Mouse (Mus musculus) hindbrain, embryonic 15.5 days (tissue): Measurements from ENCODE around the gene Inf2. TPM values are rescaled to one million over a fixed set of nuclear protein-coding genes. Genes with fewer than 3 reads are reported as not detected.

Source experiments
- ATAC-seq: fragments of 200-750 bp; cut with Nextera tagmentation; 2 replicates; pipeline ENCODE4 v1.8.0; 2017; ENCODE audit warnings: low read depth, moderate number of reproducible peaks, moderate TSS enrichment; ENCODE audit not compliant: low FRiP score
- H3K27ac ChIP-seq: fragments of 300-500 bp; sonication (generic); replicated peaks from 2 replicates; pipeline ENCODE4 v1.5.1; 2015; ENCODE audit warnings: mild to moderate bottlenecking, inconsistent platforms
- H3K27me3 ChIP-seq: fragments of 300-500 bp; sonication (generic); 2 replicates; pipeline ENCODE4 v1.6.1; 2015; ENCODE audit warnings: control low read depth, inconsistent platforms
- H3K36me3 ChIP-seq: fragments of 300-500 bp; sonication (generic); 2 replicates; pipeline ENCODE4 v1.6.1; 2015; ENCODE audit warnings: control low read depth, inconsistent platforms
- H3K4me1 ChIP-seq: fragments of 300-500 bp; sonication (generic); replicated peaks from 2 replicates; pipeline ENCODE4 v1.6.1; 2015; ENCODE audit warnings: control low read depth, inconsistent platforms
- H3K4me2 ChIP-seq: fragments of 300-500 bp; sonication (generic); 2 replicates; pipeline ENCODE4 v1.6.1; 2015; ENCODE audit warnings: moderate library complexity, mild to moderate bottlenecking, inconsistent platforms
- H3K4me3 ChIP-seq: fragments of 300-500 bp; sonication (generic); 2 replicates; pipeline ENCODE4 v1.5.1; 2015; ENCODE audit warnings: mild to moderate bottlenecking, inconsistent platforms
- H3K9ac ChIP-seq: fragments of 300-500 bp; sonication (generic); 2 replicates; pipeline ENCODE4 v1.6.1; 2015; ENCODE audit warnings: inconsistent platforms
- H3K9me3 ChIP-seq: fragments of 300-500 bp; sonication (generic); 2 replicates; pipeline ENCODE4 v1.6.1; 2016; ENCODE audit warnings: control low read depth, inconsistent platforms
- WGBS: fragments of 180-500 bp; shearing (Covaris S2); methylation state at CpG from one replicate; pipeline ENCODE4 v1.1.7; 2015; 5-methylcytosine and 5-hydroxymethylcytosine counted together
- polyA plus RNA-seq: library from polyadenylated mRNA; unstranded; fragments of >200 nt; fragmentation: Nextera tagmentation; extraction: Ambion mirVana; gene quantifications from 2 replicates; pipeline ENCODE4 v1.2.1, GENCODE M21; 2015

The Inf2 gene
- polyA plus RNA-seq = 0.89 and 1.0 TPM in 2 replicates

DNA sequence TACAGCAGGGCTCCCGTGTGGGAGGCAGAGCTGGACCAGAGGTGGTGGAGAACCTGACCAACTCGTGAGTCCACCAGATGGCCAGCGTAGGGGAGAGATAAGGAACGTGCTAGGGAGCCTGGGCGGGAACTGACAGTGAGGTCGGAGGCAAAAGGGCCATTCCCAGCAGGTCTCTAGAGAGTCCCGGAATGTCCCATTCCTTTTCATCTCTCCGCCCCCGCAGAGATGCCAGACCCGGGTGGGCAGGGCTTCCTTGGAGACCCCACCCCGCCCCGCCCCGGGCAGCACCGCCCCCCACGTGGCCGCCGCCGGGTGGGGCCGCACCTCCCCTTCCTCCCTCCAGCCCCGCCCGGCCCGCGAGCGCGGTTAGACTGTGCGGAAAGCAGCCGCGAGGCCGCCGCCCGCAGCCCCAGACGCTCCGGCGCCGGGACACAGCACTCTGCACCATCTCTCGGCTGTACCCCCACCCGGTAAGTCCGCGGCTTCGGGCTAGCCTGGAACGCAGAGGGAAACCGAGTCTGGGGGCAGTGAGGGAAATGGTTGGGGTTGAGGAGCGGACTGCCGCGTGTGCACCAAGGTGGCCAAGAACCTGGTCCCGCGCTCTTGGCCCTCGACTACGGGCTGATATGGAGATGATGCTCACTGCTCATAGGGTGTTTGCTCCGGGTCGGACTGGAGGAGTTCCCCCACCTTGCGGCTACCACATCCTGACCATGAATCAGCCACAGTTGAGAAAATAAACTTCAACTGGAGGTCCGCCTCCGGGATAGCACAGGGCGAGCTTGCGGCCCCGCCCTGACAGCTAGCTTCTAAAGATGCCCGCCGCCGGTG is at the start of gene Inf2:
Inf2 (plus strand) TSS at position 359 of the 831 bp plus-strand sequence.
- H3K4me1 ChIP-seq = peaks cover 17% of the 10 kb centered on the region
- H3K9ac ChIP-seq = peak within 1 kb of the TSS; percentile 30
- H3K4me2 ChIP-seq = peak within 1 kb of the TSS; percentile 87
- H3K36me3 ChIP-seq = no peaks in the 10 kb centered on the region
- peak; percentile 74 for ATAC-seq
- peaks cover 23% of the 10 kb centered on the region for H3K27me3 ChIP-seq
- no peak within 1 kb of the TSS for H3K27ac ChIP-seq
- peak within 1 kb of the TSS; percentile 46 for H3K4me3 ChIP-seq
- H3K9me3 ChIP-seq = no peaks in the 10 kb centered on the region
- WGBS = 1% methylated on average over 58 of the region's 60 CpGs

DNA sequence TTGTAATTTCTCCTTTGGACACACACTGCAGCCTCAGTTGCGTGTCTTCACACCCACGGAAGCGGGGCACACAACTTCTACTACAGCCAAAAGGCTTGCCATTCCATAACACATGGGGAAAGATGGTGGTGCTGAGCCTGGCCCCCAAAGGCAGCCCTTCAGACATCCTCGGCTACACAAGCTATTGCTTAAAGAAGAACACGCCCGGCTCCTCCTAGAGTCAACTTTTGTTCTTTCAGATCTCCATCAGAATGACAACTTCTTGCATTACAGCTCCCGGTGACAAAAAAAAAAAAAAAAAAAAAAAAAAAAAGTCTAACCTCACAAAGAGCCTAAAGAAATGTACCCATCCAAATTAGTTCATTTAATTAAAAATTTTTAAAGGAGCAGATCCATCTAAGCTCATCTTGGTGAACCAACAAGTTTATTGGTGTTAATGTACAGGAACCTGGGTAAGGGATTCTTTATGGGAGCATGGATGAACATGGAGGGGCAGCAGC is 49.1 kb upstream of the Inf2 start:
- H3K4me1 ChIP-seq = peaks cover 27% of the 10 kb centered on the region
- WGBS = 83% methylated on average over 7 of the region's 7 CpGs
- no peak overlapping the region for H3K4me3 ChIP-seq
- no peak overlapping the region for H3K4me2 ChIP-seq
- no peaks in the 10 kb centered on the region for H3K36me3 ChIP-seq
- H3K9me3 ChIP-seq = no peaks in the 10 kb centered on the region
- ATAC-seq = no peak
- no peak overlapping the region for H3K9ac ChIP-seq
- peaks cover 12% of the 10 kb centered on the region; the same call in 1 of the 2 replicates for H3K27me3 ChIP-seq
- no peak overlapping the region for H3K27ac ChIP-seq

DNA sequence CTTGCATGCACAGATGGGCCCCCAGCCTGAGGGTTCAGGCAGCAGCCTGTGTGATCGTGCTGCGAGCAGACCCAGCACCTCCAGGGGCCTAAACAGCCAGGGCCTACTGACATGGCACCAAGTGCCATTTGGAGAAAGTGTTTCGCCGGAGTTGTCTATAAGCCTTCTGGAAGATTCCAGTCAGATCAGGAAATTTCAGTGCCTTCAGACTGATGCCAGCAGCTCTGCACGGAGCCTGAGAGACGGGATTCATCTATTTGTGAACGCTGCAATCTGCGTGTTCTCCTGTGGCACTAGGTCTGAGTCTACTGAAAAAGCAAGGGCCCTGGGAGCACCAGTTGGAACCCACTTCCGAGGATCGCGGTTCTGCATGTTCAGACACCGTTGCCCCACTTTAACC is 48.3 kb upstream of the Inf2 start:
- Histone ChIP-seq H3K9me3 (no peaks in the 10 kb centered on the region), H3K4me3 (no peak overlapping the region), H3K36me3 (no peaks in the 10 kb centered on the region), H3K27me3 (peaks cover 6% of the 10 kb centered on the region; the same call in 1 of the 2 replicates), H3K4me1 (peaks cover 33% of the 10 kb centered on the region), H3K4me2 (no peak overlapping the region), H3K27ac (no peak overlapping the region), H3K9ac (no peak overlapping the region)
- no peak for ATAC-seq
- 84% methylated on average over 12 of the region's 12 CpGs for WGBS

DNA sequence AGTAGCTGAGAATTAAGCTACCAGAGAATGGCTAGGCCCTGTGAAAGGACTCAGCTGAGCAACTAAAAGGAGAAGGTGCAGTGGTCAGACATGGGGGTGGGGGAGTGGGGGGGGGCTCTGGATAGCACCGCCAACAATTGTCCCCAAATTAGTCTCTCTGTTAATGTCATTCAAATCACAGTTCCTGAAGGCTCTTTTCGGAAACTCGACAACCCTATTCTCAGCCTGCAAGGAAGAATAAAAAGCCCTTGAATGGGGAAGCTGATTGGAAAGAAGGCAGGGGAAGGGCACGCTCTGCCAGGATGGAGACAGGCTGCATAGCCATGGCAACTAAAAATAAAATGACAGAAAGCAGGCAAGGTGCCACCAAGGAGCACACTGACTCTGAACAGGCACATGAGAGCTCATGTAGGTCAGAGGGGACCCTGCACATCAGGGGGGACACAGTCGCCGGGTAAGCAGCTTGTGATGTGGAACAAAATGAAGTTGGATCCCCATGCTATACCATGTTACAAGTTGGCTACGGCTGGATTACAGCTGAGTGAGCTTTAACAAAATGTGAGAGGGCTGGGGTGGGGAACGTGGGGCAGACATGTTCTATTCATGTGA is 47.0 kb upstream of the Inf2 start:
- Histone ChIP-seq H3K4me2 (no peak overlapping the region), H3K36me3 (no peaks in the 10 kb centered on the region), H3K27ac (peak overlapping the region; percentile 6), H3K9ac (no peak overlapping the region), H3K4me1 (peaks cover 40% of the 10 kb centered on the region), H3K27me3 (0 out of 2 replicates have a peak, but pooled peaks cover 5% of the 10 kb centered on the region), H3K4me3 (no peak overlapping the region), H3K9me3 (no peaks in the 10 kb centered on the region)
- ATAC-seq = peak; percentile 74
- 19% methylated on average over 8 of the region's 8 CpGs for WGBS

DNA sequence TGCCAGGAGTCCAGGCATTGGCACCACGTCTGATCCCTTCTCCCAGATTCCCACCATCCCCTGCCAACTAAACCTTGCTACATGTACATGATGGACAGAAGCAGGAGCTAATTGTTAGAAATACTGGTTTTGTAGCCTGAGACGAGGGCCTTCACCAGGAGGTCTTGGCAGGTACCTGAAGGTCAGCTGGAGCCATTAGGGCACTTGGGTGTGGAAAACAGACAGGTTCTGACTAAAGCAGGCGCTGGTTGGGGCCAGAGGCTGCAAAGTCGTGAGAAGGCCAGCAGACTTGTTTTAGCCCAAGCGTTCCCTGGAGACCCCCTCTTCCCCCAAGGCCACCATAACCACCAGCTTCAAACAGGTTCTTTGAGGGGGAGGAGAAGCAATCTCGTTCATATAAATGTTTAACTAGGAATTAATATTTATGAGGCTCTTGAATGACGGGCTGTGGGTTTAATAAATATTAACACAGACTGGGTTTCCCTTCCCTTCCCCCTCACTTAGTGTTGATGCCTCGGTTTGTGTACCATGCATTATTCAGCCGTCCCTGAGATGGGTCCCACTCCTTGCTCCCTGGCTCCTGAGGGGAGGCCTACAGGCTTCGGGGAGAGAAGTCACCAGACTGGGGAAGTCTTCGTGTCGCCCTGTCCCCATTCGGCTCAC is 46.2 kb upstream of the Inf2 start:
- Histone ChIP-seq H3K9me3 (no peaks in the 10 kb centered on the region), H3K4me1 (peaks cover 40% of the 10 kb centered on the region), H3K36me3 (no peaks in the 10 kb centered on the region), H3K4me3 (no peak overlapping the region), H3K27me3 (0 out of 2 replicates have a peak, but pooled peaks cover 5% of the 10 kb centered on the region), H3K9ac (0 out of 2 replicates have a peak overlapping the region, but pooled peaks have one; percentile 4), H3K4me2 (peak overlapping the region; percentile 5; the same call in 1 of the 2 replicates), H3K27ac (peak overlapping the region; percentile 6; the same call in 1 of the 2 replicates)
- peak; percentile 12; the same call in 1 of the 2 replicates for ATAC-seq
- 32% methylated on average over 13 of the region's 13 CpGs for WGBS

DNA sequence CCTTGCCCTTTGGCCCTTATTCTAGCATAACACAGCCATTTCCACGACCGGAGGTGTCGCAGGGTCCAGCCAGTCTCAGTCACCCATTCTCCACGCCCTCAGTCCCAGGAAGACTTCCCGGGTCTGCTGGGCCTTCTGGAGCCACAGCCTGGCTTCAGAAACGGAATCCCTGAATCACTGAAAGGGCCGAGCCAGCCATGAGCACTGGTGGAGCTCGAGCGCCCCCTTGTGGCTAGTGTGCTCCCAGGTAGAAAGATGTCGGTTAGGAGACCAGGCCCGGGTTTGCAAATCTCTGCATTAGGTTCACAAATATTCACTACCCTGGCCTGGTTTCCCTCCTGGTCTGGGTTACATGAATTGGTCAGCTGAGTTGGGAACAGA is 45.7 kb upstream of the Inf2 start:
- ATAC-seq = peak; percentile 68
- Histone ChIP-seq H3K4me3 (no peak overlapping the region), H3K27me3 (0 out of 2 replicates have a peak, but pooled peaks cover 5% of the 10 kb centered on the region), H3K9ac (0 out of 2 replicates have a peak overlapping the region, but pooled peaks have one; percentile 4), H3K27ac (no peak overlapping the region), H3K36me3 (no peaks in the 10 kb centered on the region), H3K9me3 (no peaks in the 10 kb centered on the region), H3K4me1 (peaks cover 40% of the 10 kb centered on the region), H3K4me2 (peak overlapping the region; percentile 5; the same call in 1 of the 2 replicates)
- 5% methylated on average over 11 of the region's 11 CpGs for WGBS

DNA sequence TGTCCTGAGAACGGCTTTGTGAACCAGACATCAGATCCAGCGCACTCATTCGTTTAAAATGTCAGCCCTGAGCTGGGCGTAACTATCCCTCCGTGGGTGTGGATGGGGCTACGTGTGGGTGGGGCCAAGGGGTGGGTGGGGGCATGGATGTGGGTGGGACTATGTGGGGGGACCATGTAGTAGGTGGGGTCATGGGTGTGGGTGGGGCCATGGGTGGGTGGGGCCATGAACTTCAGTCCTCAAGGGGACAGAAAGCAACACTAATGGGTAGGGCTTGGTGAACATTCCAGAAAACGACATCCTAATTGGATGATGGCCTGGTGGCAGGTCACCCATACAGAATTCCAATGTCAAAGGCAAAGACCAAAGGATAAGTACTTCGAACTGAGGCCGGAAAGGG is 44.6 kb upstream of the Inf2 start:
- 0 out of 2 replicates have a peak, but pooled peaks cover 5% of the 10 kb centered on the region for H3K27me3 ChIP-seq
- no peak overlapping the region for H3K27ac ChIP-seq
- H3K4me1 ChIP-seq = peaks cover 40% of the 10 kb centered on the region
- no peaks in the 10 kb centered on the region for H3K9me3 ChIP-seq
- no peak overlapping the region for H3K4me3 ChIP-seq
- no peak overlapping the region for H3K9ac ChIP-seq
- no peak overlapping the region for H3K4me2 ChIP-seq
- no peaks in the 10 kb centered on the region for H3K36me3 ChIP-seq
- no peak for ATAC-seq
- WGBS = 73% methylated on average over 9 of the region's 9 CpGs

DNA sequence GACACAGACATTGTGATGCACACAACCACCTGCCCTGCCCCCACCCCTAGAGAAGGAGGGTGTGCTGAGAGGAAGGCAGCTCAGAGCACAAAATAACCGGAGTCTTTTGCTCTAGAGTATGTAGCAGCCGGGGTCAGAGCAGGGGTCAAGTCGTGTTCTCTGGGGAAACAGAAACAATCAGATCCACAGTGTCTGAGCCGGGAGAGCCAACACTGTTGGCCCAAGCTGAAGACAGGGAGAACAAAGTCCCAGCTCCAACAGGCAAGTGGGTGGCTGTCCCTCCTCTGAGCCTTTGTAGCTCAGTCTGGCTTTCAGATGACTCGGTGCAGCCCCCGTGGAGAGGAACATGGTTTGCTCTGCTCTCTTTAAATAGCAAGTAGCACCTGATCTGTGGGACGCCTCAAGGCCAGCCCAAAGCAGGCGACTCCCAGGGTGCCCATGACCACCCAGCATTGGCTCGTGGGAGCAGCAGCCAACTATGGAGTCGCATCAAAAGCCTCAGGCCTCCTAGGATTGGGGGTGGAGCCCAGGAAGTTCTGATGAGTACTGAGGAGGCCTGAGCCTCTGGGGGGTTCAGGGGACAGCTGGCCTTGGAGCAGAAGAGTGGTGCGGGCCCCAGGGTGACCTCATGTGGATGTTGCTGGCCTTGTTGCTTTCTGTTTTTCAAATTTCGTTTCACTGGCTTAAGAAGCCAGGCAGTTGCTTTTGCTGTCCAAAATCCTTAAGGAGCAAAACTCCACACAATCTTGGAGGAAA is 43.5 kb upstream of the Inf2 start:
- no peak overlapping the region for H3K27ac ChIP-seq
- no peak overlapping the region for H3K4me2 ChIP-seq
- H3K9ac ChIP-seq = no peak overlapping the region
- H3K4me3 ChIP-seq = no peak overlapping the region
- no peaks in the 10 kb centered on the region for H3K36me3 ChIP-seq
- peaks cover 40% of the 10 kb centered on the region for H3K4me1 ChIP-seq
- WGBS = 22% methylated on average over 12 of the region's 12 CpGs
- H3K27me3 ChIP-seq = 0 out of 2 replicates have a peak, but pooled peaks cover 5% of the 10 kb centered on the region
- no peak for ATAC-seq
- no peaks in the 10 kb centered on the region for H3K9me3 ChIP-seq

DNA sequence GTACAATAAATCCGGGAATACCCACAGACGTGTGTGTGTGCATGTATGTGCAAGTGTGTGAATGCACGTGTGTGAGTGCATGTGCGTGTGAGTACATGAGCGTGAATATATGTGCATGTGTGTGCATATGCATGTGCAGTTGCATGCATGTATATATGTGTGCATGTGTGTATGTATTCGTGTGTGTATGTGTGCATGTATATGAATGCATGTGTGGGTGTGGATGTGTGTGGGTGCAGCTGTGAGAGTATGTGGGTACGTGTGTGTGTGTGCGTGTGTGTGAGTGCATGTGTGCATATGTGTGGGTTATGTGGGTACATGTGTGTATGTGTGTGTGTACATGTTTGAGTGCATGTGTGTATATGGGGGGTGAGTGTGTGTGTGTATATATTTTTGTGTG is 42.5 kb upstream of the Inf2 start:
- 0 out of 2 replicates have a peak, but pooled peaks cover 5% of the 10 kb centered on the region for H3K27me3 ChIP-seq
- no peak overlapping the region for H3K4me3 ChIP-seq
- no peak overlapping the region for H3K27ac ChIP-seq
- no peak overlapping the region for H3K9ac ChIP-seq
- no peak overlapping the region for H3K4me2 ChIP-seq
- no peak for ATAC-seq
- WGBS = 88% methylated on average over 8 of the region's 8 CpGs
- H3K36me3 ChIP-seq = no peaks in the 10 kb centered on the region
- peaks cover 30% of the 10 kb centered on the region for H3K4me1 ChIP-seq
- no peaks in the 10 kb centered on the region for H3K9me3 ChIP-seq

DNA sequence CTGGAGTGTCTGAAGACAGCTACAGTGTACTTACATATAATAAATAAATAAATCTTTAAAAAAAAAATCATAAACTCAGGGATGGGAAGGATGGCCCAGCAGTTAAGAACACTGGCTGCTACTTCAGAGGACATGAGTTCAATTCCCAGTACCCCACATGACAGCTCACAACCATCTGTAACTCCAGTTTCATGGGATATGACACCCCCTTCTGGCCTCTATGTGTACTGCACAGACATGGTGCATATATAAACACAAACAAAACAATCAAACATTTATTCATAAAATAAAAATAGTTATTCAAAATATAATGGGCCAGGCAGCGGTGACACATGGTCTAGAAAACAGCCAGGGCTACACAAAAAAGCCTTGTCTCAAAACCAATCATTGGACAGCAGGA is 39.3 kb upstream of the Inf2 start:
- Histone ChIP-seq H3K27me3 (0 out of 2 replicates have a peak, but pooled peaks cover 3% of the 10 kb centered on the region), H3K9me3 (no peaks in the 10 kb centered on the region), H3K4me2 (no peak overlapping the region), H3K9ac (no peak overlapping the region), H3K27ac (no peak overlapping the region), H3K36me3 (no peaks in the 10 kb centered on the region), H3K4me3 (no peak overlapping the region), H3K4me1 (peaks cover 23% of the 10 kb centered on the region)
- WGBS = 100% methylated on average over 1 of the region's 1 CpGs
- no peak for ATAC-seq

DNA sequence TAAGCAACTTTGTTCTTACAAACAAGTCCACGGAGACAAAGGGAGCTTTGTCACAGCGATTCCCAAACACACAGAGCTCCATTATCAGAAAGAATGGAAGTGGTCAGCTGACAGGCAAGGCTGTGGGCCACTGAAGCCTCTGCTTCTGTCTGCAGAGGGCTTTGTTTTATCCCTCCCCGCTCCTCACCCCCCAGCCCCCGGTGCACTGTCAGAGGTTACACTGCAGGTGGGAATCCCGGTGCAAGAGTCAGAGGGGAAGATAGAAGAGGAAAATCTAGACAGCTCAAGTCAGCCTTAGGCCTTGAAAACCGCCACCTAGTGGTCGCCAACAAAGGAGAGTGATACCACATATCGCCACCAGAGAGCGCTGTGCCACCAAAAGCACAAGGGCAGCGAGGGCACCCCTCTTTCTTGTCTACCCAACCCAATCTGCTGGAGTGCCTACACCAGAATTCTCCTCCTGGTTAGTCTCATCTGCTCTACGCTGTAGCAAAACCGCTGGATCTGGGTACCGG is 36.7 kb upstream of the Inf2 start:
- Histone ChIP-seq H3K9ac (no peak overlapping the region), H3K27ac (peak overlapping the region; percentile 14), H3K36me3 (no peaks in the 10 kb centered on the region), H3K4me3 (no peak overlapping the region), H3K27me3 (no peaks in the 10 kb centered on the region), H3K9me3 (no peaks in the 10 kb centered on the region), H3K4me1 (peaks cover 10% of the 10 kb centered on the region; the same call in 1 of the 2 replicates), H3K4me2 (no peak overlapping the region)
- 5% methylated on average over 13 of the region's 13 CpGs for WGBS
- ATAC-seq = peak; percentile 72
